Mouse (Mus musculus) mouse trophoblast stem cell (cell line): ENCODE results near the gene Gm49383.

Experiments
- in situ Hi-C, 2 experiments: fragments of 300-500 bp; cut with MseI, MboI; formaldehyde crosslinking; loops; 2 replicates in 1 of 2; 3 replicates in 1 of 2; pipeline ENCODE4 v1.15.1; 2025

The Gm49383 gene

GRCm38 (mm10) chr12:69196444-69197377, at the start of gene Gm49383:
TSS of gene Gm49383 (minus strand) at chr12:69197104.
- in situ Hi-C loops = no loop called here

DNA sequence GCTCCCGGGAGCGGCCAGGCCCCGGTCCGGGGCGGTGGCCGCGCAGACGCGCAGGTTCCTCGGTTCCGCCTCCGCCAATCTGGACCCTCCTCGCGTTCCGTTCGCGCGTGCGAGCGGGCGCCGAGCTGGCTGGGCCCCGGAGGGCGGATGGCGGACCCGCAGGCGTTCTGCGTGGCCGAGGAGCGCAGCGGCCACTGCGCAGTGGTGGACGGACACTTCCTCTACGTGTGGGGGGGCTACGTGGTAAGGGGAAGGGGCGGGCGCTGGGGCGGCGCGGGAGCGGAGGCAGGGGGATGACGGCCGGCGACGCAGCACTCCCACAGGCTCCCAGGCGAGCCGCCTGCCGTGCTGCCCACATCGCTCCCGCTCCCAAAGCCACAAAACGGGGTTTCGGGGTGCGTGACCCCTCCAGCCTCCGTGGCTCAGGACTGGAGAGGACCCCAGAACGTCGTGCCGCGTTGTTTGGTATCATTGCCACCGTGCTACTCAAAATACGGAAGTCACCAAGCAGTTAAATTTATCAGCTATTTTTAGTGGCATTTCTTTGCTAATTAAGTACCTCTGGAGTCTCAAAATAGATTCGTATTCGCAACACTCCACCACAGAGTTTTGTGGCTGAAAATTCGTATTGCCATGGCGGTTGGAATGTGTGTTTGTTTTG, 45.0 kb upstream of the Gm49383 start:
- in situ Hi-C loops = no loop called here

DNA sequence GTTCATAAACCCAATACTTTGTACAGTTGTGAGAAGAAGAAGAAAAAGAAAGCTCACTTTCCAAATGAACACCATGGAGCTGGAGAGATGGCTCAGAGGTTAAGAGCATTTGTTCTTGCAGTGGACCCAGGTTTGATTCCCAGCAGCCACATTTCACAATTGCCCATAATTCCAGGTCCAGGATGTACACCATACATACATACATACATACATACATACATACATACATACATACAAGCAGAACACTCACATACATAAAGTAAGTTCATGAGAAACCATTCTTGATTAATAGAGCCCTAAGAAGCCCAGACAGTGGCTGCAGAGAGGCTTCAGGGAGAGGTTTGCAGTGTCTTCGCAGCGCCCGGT, 44.5 kb upstream of the Gm49383 start:
- in situ Hi-C loops = no loop called here

DNA sequence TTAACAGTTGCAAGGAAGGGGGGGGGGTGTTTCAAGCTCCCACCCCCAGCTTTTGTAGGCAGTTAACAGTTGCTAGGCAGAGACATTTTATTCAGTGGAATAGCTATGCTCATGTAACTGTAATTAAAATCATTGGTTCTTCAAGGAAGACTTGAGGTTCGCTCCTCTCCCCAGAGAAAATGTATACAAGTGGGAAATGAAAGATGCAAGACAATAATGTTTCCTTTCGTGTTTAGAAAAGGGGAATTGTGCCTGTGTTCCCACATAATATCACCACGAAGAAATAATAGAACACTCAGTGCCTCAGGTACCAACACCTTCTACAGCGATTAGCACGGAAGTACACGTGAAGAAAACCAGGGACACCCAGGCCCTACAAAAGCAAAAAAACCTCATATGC, 44.0 kb upstream of the Gm49383 start, which contains the start of gene Klhdc1:
TSS of gene Klhdc1 (plus strand) at position 301 of the 400 bp plus-strand sequence.
- in situ Hi-C loops = no loop called here

DNA sequence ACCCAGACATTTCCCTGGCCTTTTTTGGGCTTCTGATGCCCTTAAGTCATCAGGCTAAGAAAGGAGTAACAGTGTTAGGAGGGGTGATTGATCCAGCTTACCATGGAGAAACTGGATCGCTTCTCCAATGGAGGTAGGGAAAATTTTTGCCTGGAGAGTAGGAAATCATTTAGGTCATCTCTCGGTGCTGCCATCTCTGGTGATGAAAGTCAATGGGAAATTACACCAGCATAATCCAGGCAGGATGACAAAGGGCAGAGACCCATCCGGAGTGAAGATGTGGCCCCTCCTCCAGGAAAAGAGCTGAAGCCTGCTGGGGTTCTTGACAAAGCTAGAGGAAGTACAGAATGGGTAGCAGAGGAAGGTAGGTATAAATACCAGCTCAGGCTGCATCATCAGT, 41.4 kb upstream of the Gm49383 start:
- in situ Hi-C loops = no loop called here

- in situ Hi-C loops = no loop called here
Measured at GRCm38 (mm10) chr12:69235782-69236181, 38.9 kb upstream of the Gm49383 start.

- in situ Hi-C loops = no loop called here
Measured at GRCm38 (mm10) chr12:69229251-69229650, 32.3 kb upstream of the Gm49383 start.

GRCm38 (mm10) chr12:69227776-69228466, 31.0 kb upstream of the Gm49383 start, which contains the start of gene Pole2:
TSS of gene Pole2 (minus strand) at chr12:69228195.
- in situ Hi-C loops = no loop called here

GRCm38 (mm10) chr12:69220613-69221277, 23.8 kb upstream of the Gm49383 start:
- in situ Hi-C loops = no loop called here

GRCm38 (mm10) chr12:69216587-69216986, 19.7 kb upstream of the Gm49383 start:
- in situ Hi-C loops = no loop called here

- in situ Hi-C loops = no loop called here
Measured at GRCm38 (mm10) chr12:69215000-69215785, 18.3 kb upstream of the Gm49383 start.

GRCm38 (mm10) chr12:69214393-69214792, 17.5 kb upstream of the Gm49383 start:
- in situ Hi-C loops = no loop called here

GRCm38 (mm10) chr12:69213186-69213777, 16.4 kb upstream of the Gm49383 start:
- in situ Hi-C loops = no loop called here

- in situ Hi-C loops = no loop called here
Measured at GRCm38 (mm10) chr12:69211057-69211456, 14.2 kb upstream of the Gm49383 start.

GRCm38 (mm10) chr12:69210056-69210979, 13.4 kb upstream of the Gm49383 start:
- in situ Hi-C loops = no loop called here

- in situ Hi-C loops = no loop called here
Measured at GRCm38 (mm10) chr12:69208520-69208919, 11.6 kb upstream of the Gm49383 start.

GRCm38 (mm10) chr12:69207926-69208325, 11.0 kb upstream of the Gm49383 start:
- in situ Hi-C loops = no loop called here

DNA sequence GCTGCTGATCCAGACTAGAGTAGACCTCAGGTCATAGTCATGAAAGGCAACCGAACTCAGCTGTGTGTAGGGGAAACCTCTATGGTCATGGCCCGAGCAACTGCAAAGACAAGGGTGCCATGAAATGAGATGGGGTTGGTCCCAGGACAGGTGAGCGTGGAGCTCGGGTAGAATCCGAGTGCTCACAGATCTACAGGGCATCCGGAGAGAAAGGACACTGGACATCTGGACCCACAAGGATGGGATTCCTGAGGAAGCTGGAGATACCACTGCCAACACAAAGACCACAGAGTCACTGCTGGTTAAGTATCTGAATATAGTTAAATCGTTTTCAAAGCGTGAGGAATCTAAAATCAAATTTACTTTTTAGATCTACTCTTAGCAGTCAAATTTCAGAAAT, 10.5 kb upstream of the Gm49383 start:
- in situ Hi-C loops = no loop called here
